Mouse (Mus musculus) G1E (cell line): ENCODE results near the gene C130026I21Rik.
"Not testable (repeated sequence)": the region's sequence is repeated elsewhere in the genome, so short reads cannot be mapped to it uniquely, and the experiment has no call there.

Source experiments
- CTCF ChIP-seq: IDR thresholded peaks from 2 replicates; pipeline ENCODE4 v1.5.1; 2012; ENCODE audit warnings: low read depth, low read length, inconsistent platforms, mixed read lengths
- GATA1 ChIP-seq: IDR thresholded peaks from 2 replicates; pipeline ENCODE4 v1.6.1; 2012; ENCODE audit warnings: borderline replicate concordance, low read length, inconsistent platforms, mixed read lengths
- POLR2AphosphoS5 ChIP-seq: IDR thresholded peaks from 2 replicates; pipeline ENCODE4 v1.6.1; 2012; ENCODE audit warnings: low read depth, low read length, inconsistent platforms; ENCODE audit not compliant: insufficient replicate concordance
- TAL1 ChIP-seq: conservative IDR thresholded peaks from 2 replicates; pipeline ENCODE4 v1.6.1; 2012; ENCODE audit warnings: low read depth, low read length, inconsistent platforms, mixed read lengths

- TF ChIP-seq CTCF, POLR2AphosphoS5, GATA1, TAL1: not testable (repeated sequence)
Measured at GRCm38 (mm10) chr1:84996305-84996704, 274.1 kb downstream of the C130026I21Rik start.
